Mouse (Mus musculus) heart, adult 11 months (tissue): ENCODE results near the gene Pitpnm2.

ENCODE experiments used
- DNase-seq: peaks from one replicate; pipeline ENCODE4 v3.0.0; 2022

The Pitpnm2 gene

GRCm38 (mm10) chr5:124219431-124219830, 30.1 kb downstream of the Pitpnm2 start:
- DNase-seq: no peak

GRCm38 (mm10) chr5:124218986-124219385, 30.6 kb downstream of the Pitpnm2 start:
- peak; percentile 97 for DNase-seq

GRCm38 (mm10) chr5:124217566-124218249, 31.9 kb downstream of the Pitpnm2 start:
- peak; percentile 90 for DNase-seq

GRCm38 (mm10) chr5:124217092-124217491, 32.5 kb downstream of the Pitpnm2 start:
- DNase-seq: peak; percentile 90

GRCm38 (mm10) chr5:124216403-124216802, 33.2 kb downstream of the Pitpnm2 start:
- peak; percentile 90 for DNase-seq

- peak; percentile 93 for DNase-seq
Observed at GRCm38 (mm10) chr5:124215647-124216046, 33.9 kb downstream of the Pitpnm2 start.

GRCm38 (mm10) chr5:124214516-124215145, 34.9 kb downstream of the Pitpnm2 start:
- peak; percentile 94 for DNase-seq

- peak; percentile 99 for DNase-seq
Observed at GRCm38 (mm10) chr5:124213588-124214469, 35.7 kb downstream of the Pitpnm2 start.

GRCm38 (mm10) chr5:124211669-124212068, 37.9 kb downstream of the Pitpnm2 start:
- no peak for DNase-seq

GRCm38 (mm10) chr5:124211234-124211633, 38.3 kb downstream of the Pitpnm2 start:
- peak; percentile 98 for DNase-seq

GRCm38 (mm10) chr5:124210281-124211016, 39.1 kb downstream of the Pitpnm2 start:
- DNase-seq: peak; percentile 96

GRCm38 (mm10) chr5:124209850-124210249, 39.7 kb downstream of the Pitpnm2 start:
- DNase-seq: no peak

GRCm38 (mm10) chr5:124208030-124208429, 41.5 kb downstream of the Pitpnm2 start:
- peak; percentile 96 for DNase-seq

- DNase-seq: peak; percentile 99
Observed at GRCm38 (mm10) chr5:124206481-124207038, 43.0 kb downstream of the Pitpnm2 start.

GRCm38 (mm10) chr5:124205809-124206380, 43.7 kb downstream of the Pitpnm2 start:
- DNase-seq: peak; percentile 95

GRCm38 (mm10) chr5:124205211-124205610, 44.3 kb downstream of the Pitpnm2 start:
- no peak for DNase-seq

- DNase-seq: peak; percentile 98
Observed at GRCm38 (mm10) chr5:124204127-124204794, 45.3 kb downstream of the Pitpnm2 start.

- no peak for DNase-seq
Observed at GRCm38 (mm10) chr5:124203251-124203650, 46.3 kb downstream of the Pitpnm2 start.

GRCm38 (mm10) chr5:124202071-124202470, 47.5 kb downstream of the Pitpnm2 start:
- peak; percentile 94 for DNase-seq

- DNase-seq: no peak
Observed at GRCm38 (mm10) chr5:124201564-124201963, 48.0 kb downstream of the Pitpnm2 start.

- no peak for DNase-seq
Observed at GRCm38 (mm10) chr5:124200844-124201243, 48.7 kb downstream of the Pitpnm2 start.
